Comparison of ENCODE assay signal across 23 mouse cellular contexts in genomic region chr13:113750766-113751165, GRCm38 (mm10).
"Had no signal": no experiment of that assay in that cellular context is flagged by ENCODE, and none has a peak within 500 bp of the region (broad histone marks: within the 10 kb centered on the region; RNA-seq: fewer than 3 reads in every experiment).

No protein-coding gene starts in this region.

- DNase-seq: gastrocnemius, adult 2 months; gastrocnemius, postnatal 10 days; gastrocnemius, postnatal 25 days; heart, adult 18-20 months; heart, postnatal 10 days; heart, postnatal 4 days; liver had no signal

- H3K4me1 ChIP-seq: heart, embryonic 12.5 days; hindbrain, embryonic 12.5 days; intestine, embryonic 15.5 days; limb, embryonic 12.5 days had no signal

- H3K4me2 ChIP-seq: heart, embryonic 12.5 days; hindbrain, embryonic 12.5 days; hindbrain, embryonic 14.5 days; intestine, embryonic 15.5 days; limb, embryonic 12.5 days; liver, embryonic 12.5 days had no signal

- H3K4me3 ChIP-seq: gastrocnemius, adult 2 months; heart, embryonic 10.5 days; heart, embryonic 12.5 days; hindbrain, embryonic 10.5 days; hindbrain, embryonic 12.5 days; intestine, embryonic 15.5 days; layer of hippocampus, adult 2 months; left cerebral cortex, adult 2 months; limb, embryonic 10.5 days; limb, embryonic 12.5 days; liver, embryonic 12.5 days had no signal

- H3K36me3 ChIP-seq: heart, embryonic 10.5 days; heart, embryonic 12.5 days; hindbrain, embryonic 10.5 days; hindbrain, embryonic 12.5 days; intestine, embryonic 15.5 days; limb, embryonic 10.5 days; limb, embryonic 12.5 days; liver, embryonic 12.5 days had no signal

- H3K9ac ChIP-seq: heart, embryonic 12.5 days; hindbrain, embryonic 12.5 days; hindbrain, embryonic 14.5 days; intestine, embryonic 15.5 days; limb, embryonic 12.5 days; liver, embryonic 12.5 days; liver, embryonic 14.5 days had no signal

- ATAC-seq: forebrain, embryonic 16.5 days; hindbrain, embryonic 16.5 days; inflammation-experienced regulatory T-cells, adult 6 months; intestine, embryonic 15.5 days; intestine, postnatal 0 days; liver, embryonic 12.5 days had no signal

- H3K9me3 ChIP-seq: heart, embryonic 10.5 days; hindbrain, embryonic 10.5 days; hindbrain, embryonic 12.5 days; intestine, embryonic 15.5 days; limb, embryonic 10.5 days; limb, embryonic 12.5 days; liver, embryonic 12.5 days had no signal

- H3K27me3 ChIP-seq: heart, embryonic 12.5 days; hindbrain, embryonic 12.5 days; intestine, embryonic 15.5 days; limb, embryonic 12.5 days; liver, embryonic 12.5 days had no signal

- H3K27ac ChIP-seq: gastrocnemius, adult 2 months; heart, embryonic 10.5 days; hindbrain, embryonic 10.5 days; hindbrain, embryonic 12.5 days; hindbrain, embryonic 14.5 days; intestine, embryonic 15.5 days; layer of hippocampus, adult 2 months; left cerebral cortex, adult 2 months; limb, embryonic 10.5 days; limb, embryonic 12.5 days; liver, embryonic 12.5 days; liver, embryonic 14.5 days had no signal
